Mouse (Mus musculus) heart, postnatal 0 days (tissue): ENCODE data around the gene Ecpas.

Experiments
- CTCF ChIP-seq: IDR thresholded peaks from 2 replicates; pipeline ENCODE4 v1.5.1; 2016; ENCODE audit warnings: antibody characterized with exemption, control low read depth, low read depth
- EP300 ChIP-seq: IDR thresholded peaks from 2 replicates; pipeline ENCODE4 v1.6.1; 2016; ENCODE audit warnings: antibody characterized with exemption, low read depth

DNA sequence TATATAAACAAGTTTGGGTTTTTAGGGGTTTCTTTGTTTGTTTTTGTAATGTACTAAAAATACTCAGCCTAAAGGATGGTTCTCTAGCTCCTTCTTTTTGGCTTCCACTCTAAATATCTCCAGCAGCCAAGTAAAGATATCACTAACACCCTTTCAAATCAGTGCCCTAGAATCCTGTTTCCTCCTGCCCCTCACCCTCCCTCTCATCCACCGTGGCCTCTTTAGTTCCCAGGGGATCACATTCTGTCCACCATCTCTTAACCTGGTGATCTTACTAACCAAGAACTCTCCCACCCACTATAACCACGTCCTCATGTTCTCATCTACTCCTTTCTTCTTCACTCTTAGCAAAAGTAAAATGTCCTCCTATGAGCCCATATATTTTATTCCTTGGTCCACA lies 28.7 kb downstream of the Ecpas start:
- TF ChIP-seq CTCF: no peak
- no peak for TF ChIP-seq EP300
